Mouse (Mus musculus) B cell, adult 62 days (primary cell): ENCODE data around the gene Capzb. TPM values are rescaled to one million over a fixed set of nuclear protein-coding genes. Genes with fewer than 3 reads are reported as not detected.

Source experiments
- total RNA-seq: library from RNA; stranded (reverse); gene quantifications from 4 replicates; pipeline ENCODE4 v1.2.4, GENCODE M21; 2023

The Capzb gene
- total RNA-seq, result 406 to 442 TPM (median 411 TPM) in 4 replicates

DNA sequence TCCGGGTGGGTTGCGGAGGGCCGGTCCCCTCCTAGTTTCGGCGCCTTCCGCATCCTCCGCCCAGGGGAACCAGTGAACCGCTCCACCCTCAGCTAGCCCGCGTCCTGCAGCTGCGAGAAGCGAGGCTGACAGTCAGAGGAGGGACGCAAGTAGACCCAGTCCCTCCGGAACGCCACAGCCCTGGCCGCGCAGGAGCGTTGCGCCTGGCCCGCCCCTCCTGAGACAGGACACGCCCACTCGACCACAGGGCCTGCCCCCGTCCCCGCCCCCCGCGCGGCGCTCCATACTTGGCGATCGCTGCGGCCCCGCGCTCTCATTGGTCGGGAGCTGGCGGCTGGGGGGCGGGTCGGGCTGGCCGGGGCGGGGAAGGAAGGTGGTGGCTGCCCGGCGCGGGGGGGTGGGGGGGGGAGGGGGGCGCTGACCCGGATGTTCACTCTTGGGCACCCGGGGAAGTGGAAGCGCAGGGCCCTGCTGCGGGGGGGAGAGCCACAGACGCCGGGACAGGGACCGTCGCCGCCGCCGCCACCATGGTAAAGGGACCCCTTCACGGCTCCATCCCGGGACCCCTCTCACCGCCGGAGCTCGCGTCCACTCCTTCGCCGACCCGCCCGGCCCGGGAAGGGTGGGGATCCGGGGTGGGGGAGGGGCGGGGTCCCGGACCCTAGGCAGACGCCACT is at the start of gene Capzb:
Gene Capzb, plus strand, starts transcription at position 401 of the 677 bp plus-strand sequence.

DNA sequence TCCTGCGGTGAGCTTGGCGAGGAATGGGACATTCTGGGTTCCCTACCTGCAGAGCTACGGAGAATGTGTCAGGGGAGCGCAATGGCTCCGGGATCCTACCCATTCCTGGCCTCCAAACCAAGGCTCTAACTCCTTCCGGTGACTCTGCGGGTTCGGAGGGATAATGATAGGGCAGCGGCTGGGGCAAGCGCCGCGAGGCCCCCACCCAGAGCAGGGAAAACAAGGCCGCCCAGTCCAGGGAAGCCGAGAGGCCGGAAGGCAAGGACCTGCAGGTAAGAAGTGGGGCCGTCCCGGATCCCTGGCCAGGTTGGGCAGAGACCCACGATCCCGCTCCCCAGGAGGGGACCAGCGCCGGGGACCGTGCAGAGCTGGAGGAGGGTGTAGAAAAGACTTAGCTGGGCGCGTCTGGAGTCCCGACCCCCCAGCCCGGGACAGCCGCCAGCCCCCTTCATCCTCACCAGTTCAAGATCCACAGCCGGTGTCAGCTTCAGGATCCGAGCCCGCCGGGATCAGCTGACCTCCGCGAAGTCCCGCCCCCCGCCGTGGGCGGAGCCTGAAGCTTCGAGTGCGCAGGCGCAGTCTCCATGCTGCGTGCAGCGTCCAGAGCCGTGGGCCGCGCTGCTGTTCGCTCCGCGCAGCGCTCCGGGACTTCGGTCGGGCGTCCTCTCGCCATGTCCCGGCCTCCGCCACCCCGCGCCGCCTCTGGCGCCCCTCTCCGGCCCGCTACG is 117.6 kb downstream of the Capzb start, which contains the start of the genes Pqlc2 and Akr7a5:
Gene Pqlc2, minus strand, starts transcription at position 538 of the 728 bp plus-strand sequence.
Gene Akr7a5, plus strand, starts transcription at position 574 of the 728 bp plus-strand sequence.

Other genes starting within 250 kb of the Capzb start
- gene Rnf186, start 225.8 kb upstream of the Capzb start, total RNA-seq, result not detected in 4 replicates
- gene Tmco4, start 220.0 kb upstream of the Capzb start, total RNA-seq, result 30.2 to 35.8 TPM (median 35.2 TPM) in 4 replicates
- gene Htr6, start 117.3 kb upstream of the Capzb start, total RNA-seq, result not detected in 4 replicates
- gene Nbl1, start 99.9 kb upstream of the Capzb start, total RNA-seq, result 1.2 to 1.9 TPM (median 1.5 TPM) in 4 replicates
- 94.7 to 117 TPM (median 103 TPM) in 4 replicates for gene Minos1, start 61.8 kb upstream of the Capzb start, total RNA-seq
- gene Pqlc2, start 117.8 kb downstream of the Capzb start, total RNA-seq, result 26.5 to 30.3 TPM (median 29.3 TPM) in 4 replicates
- gene Akr7a5, start 117.8 kb downstream of the Capzb start, total RNA-seq, result 21.7 to 26.6 TPM (median 23.0 TPM) in 4 replicates
- 94.1 to 118 TPM (median 111 TPM) in 4 replicates for gene Mrto4, start 159.7 kb downstream of the Capzb start, total RNA-seq
- gene Emc1, start 159.7 kb downstream of the Capzb start, total RNA-seq, result 34.6 to 39.4 TPM (median 36.6 TPM) in 4 replicates
- 194 to 224 TPM (median 205 TPM) in 4 replicates for gene Ubr4, start 159.7 kb downstream of the Capzb start, total RNA-seq